Mouse (Mus musculus) lung, embryonic 15.5 days (tissue): Measurements from ENCODE around the gene Cdc6. TPM values are rescaled to one million over a fixed set of nuclear protein-coding genes. Genes with fewer than 3 reads are reported as not detected.
A peak's percentile ranks its signal among the peaks of the same experiment; 100 is the strongest.

Source experiments
- ATAC-seq: fragments of 200-750 bp; cut with Nextera tagmentation; 2 replicates; pipeline ENCODE4 v1.8.0; 2017; ENCODE audit warnings: moderate number of reproducible peaks, borderline replicate concordance; ENCODE audit not compliant: low FRiP score, low TSS enrichment; ENCODE audit errors: extremely low read depth
- H3K27ac ChIP-seq: fragments of 300-500 bp; sonication (generic); 2 replicates; pipeline ENCODE4 v1.5.1; 2015; ENCODE audit warnings: moderate library complexity, mild to moderate bottlenecking, inconsistent platforms
- H3K27me3 ChIP-seq: fragments of 300-500 bp; sonication (generic); 2 replicates; pipeline ENCODE4 v1.6.1; 2015; ENCODE audit warnings: inconsistent platforms
- H3K36me3 ChIP-seq: fragments of 300-500 bp; sonication (generic); 2 replicates; pipeline ENCODE4 v1.6.1; 2015; ENCODE audit warnings: inconsistent platforms
- H3K4me1 ChIP-seq: fragments of 300-500 bp; sonication (generic); 2 replicates; pipeline ENCODE4 v1.6.1; 2015; ENCODE audit warnings: inconsistent platforms
- H3K4me2 ChIP-seq: fragments of 300-500 bp; sonication (generic); 2 replicates; pipeline ENCODE4 v1.6.1; 2015; ENCODE audit warnings: inconsistent platforms, mild to moderate bottlenecking, moderate library complexity
- H3K4me3 ChIP-seq: fragments of 300-500 bp; sonication (generic); 2 replicates; pipeline ENCODE4 v1.5.1; 2015; ENCODE audit warnings: mild to moderate bottlenecking, inconsistent platforms
- H3K9ac ChIP-seq: fragments of 300-500 bp; sonication (generic); 2 replicates; pipeline ENCODE4 v1.6.1; 2015; ENCODE audit warnings: inconsistent platforms
- H3K9me3 ChIP-seq: fragments of 300-500 bp; sonication (generic); 2 replicates; pipeline ENCODE4 v1.6.1; 2016; ENCODE audit warnings: inconsistent platforms
- WGBS: fragments of 180-500 bp; shearing (Covaris S2); methylation state at CpG from one replicate; pipeline ENCODE4 v1.1.7; 2015; 5-methylcytosine and 5-hydroxymethylcytosine counted together
- polyA plus RNA-seq: library from polyadenylated mRNA; unstranded; fragments of >200 nt; fragmentation: Nextera tagmentation; extraction: Ambion mirVana; gene quantifications from 2 replicates; pipeline ENCODE4 v1.2.1, GENCODE M21; 2015

The Cdc6 gene
- polyA plus RNA-seq, 1 experiment from 2014 or later, result 41.3 TPM

DNA sequence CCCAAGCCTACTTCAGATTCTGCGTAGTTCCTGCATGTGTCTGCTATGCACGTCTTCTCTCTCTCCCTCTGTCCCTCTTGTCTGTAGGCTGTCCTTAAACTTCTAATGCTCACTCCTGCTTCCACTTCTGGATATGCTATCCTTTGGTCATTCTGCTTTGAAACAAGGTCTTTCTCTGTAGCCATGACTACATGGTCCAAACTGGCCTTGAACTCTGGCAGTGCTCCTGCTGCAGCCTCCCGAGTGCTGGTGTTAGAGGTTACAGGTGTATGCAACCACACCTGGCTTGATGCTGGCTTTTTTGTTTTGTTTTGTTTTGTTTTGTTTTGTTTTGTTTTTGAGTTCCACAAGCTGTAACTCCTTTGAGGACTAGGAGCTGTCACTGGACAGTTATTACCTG, 26.8 kb downstream of the Cdc6 start:
- no peak overlapping the region for H3K9ac ChIP-seq
- no peaks in the 10 kb centered on the region for H3K27me3 ChIP-seq
- H3K27ac ChIP-seq, result no peak overlapping the region
- no peaks in the 10 kb centered on the region for H3K36me3 ChIP-seq
- no peak overlapping the region for H3K4me2 ChIP-seq
- no peaks in the 10 kb centered on the region for H3K9me3 ChIP-seq
- no peak overlapping the region for H3K4me3 ChIP-seq
- peaks cover 93% of the 10 kb centered on the region for H3K4me1 ChIP-seq
- WGBS, result 80% methylated on average over 3 of the region's 3 CpGs
- no peak for ATAC-seq

GRCm38 (mm10) chr11:98935123-98935522, 27.5 kb downstream of the Cdc6 start:
- peaks cover 93% of the 10 kb centered on the region for H3K4me1 ChIP-seq
- 78% methylated on average over 3 of the region's 3 CpGs for WGBS
- H3K4me3 ChIP-seq, result no peak overlapping the region
- H3K9me3 ChIP-seq, result no peaks in the 10 kb centered on the region
- peak overlapping the region; percentile 51; the same call in 1 of the 2 replicates for H3K27ac ChIP-seq
- no peaks in the 10 kb centered on the region for H3K36me3 ChIP-seq
- no peak for ATAC-seq
- no peak overlapping the region for H3K4me2 ChIP-seq
- H3K9ac ChIP-seq, result no peak overlapping the region
- H3K27me3 ChIP-seq, result no peaks in the 10 kb centered on the region

GRCm38 (mm10) chr11:98936170-98936569, 28.6 kb downstream of the Cdc6 start:
- 1% methylated on average over 29 of the region's 29 CpGs for WGBS
- H3K27ac ChIP-seq, result peak overlapping the region; percentile 94
- H3K9ac ChIP-seq, result peak overlapping the region; percentile 87
- H3K4me1 ChIP-seq, result peaks cover 93% of the 10 kb centered on the region
- H3K4me2 ChIP-seq, result peak overlapping the region; percentile 95
- no peaks in the 10 kb centered on the region for H3K9me3 ChIP-seq
- peak overlapping the region; percentile 81 for H3K4me3 ChIP-seq
- no peaks in the 10 kb centered on the region for H3K36me3 ChIP-seq
- peak; percentile 40 for ATAC-seq
- no peaks in the 10 kb centered on the region for H3K27me3 ChIP-seq

DNA sequence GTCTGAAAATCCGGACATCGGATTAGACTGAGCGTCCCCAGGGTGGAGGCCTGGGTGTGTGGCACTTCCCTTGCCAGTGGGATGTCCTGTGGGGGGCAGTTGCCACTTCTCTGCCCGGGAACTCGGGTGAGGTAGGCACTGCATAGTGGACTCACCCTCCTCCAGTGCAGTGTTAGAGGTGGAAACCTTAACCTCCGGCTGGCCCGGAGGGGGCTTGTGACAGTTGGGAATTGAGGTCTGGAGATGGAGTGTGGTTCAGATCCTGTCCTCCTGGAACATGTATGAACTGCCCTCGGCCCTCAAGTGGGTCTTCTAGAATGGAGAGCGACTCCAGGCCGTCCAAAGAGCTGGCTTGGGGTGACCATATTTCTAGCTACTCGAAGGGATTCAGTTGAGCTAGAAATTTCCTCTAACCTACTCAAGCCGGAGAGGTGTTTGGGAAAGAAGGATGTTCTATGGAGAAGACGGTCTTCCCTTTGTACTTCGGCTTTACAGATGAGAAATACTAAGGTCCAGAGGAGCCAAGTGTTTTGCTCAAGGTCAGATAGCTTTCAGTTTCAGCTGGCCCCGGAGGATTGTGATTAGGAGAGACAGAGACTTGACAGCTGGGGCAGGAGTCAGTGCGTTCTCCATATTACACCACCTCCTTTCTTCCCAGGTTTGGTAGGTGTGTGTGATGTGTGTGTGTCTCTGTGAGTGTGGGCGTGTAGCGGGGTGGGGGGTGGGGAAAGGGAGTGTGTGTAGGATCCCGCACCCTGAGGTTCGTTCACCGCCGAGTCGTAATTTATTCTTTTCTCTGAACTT, 29.2 kb downstream of the Cdc6 start:
- H3K36me3 ChIP-seq, result no peaks in the 10 kb centered on the region
- H3K9me3 ChIP-seq, result no peaks in the 10 kb centered on the region
- H3K4me1 ChIP-seq, result peaks cover 93% of the 10 kb centered on the region
- peak overlapping the region; percentile 94 for H3K27ac ChIP-seq
- peak; percentile 9; the same call in 1 of the 2 replicates for ATAC-seq
- H3K27me3 ChIP-seq, result no peaks in the 10 kb centered on the region
- peak overlapping the region; percentile 87 for H3K9ac ChIP-seq
- WGBS, result under 1% methylated on average over 23 of the region's 23 CpGs
- H3K4me3 ChIP-seq, result peak overlapping the region; percentile 81
- H3K4me2 ChIP-seq, result peak overlapping the region; percentile 95

DNA sequence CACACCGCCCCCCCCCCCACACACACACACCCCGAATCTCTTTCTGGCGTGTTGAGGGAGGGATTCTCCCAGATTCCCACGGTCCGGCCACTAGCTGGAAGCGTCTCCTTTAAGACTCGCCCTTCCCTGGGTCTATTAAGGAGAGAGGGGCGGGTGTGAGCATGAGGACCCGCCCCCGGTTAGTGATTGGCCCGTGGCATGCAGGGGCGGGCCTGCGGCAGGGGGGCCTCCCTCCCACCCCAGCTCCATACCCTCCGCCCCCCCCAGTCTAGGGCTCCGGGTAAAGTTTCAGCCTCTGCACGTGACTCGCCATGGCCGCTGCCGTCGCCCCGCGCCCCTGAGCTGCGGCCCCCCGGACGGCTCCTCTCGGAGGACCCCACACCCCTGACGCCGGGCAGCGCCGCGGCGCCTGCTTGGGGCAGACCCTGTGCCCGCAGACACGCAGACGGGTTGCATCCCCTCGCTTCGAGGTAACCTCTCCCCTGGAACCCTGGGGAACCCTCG, 29.9 kb downstream of the Cdc6 start:
- 1% methylated on average over 35 of the region's 38 CpGs for WGBS
- H3K9me3 ChIP-seq, result no peaks in the 10 kb centered on the region
- peak overlapping the region; percentile 94 for H3K27ac ChIP-seq
- H3K36me3 ChIP-seq, result no peaks in the 10 kb centered on the region
- H3K9ac ChIP-seq, result peak overlapping the region; percentile 87
- peak; percentile 88 for ATAC-seq
- H3K4me2 ChIP-seq, result peak overlapping the region; percentile 95
- peak overlapping the region; percentile 81 for H3K4me3 ChIP-seq
- peaks cover 93% of the 10 kb centered on the region for H3K4me1 ChIP-seq
- H3K27me3 ChIP-seq, result no peaks in the 10 kb centered on the region

GRCm38 (mm10) chr11:98937914-98938694, 30.5 kb downstream of the Cdc6 start:
- ATAC-seq, result no peak
- peak overlapping the region; percentile 81 for H3K4me3 ChIP-seq
- peak overlapping the region; percentile 87 for H3K9ac ChIP-seq
- peaks cover 93% of the 10 kb centered on the region for H3K4me1 ChIP-seq
- no peaks in the 10 kb centered on the region for H3K9me3 ChIP-seq
- no peaks in the 10 kb centered on the region for H3K36me3 ChIP-seq
- peak overlapping the region; percentile 95 for H3K4me2 ChIP-seq
- peak overlapping the region; percentile 94 for H3K27ac ChIP-seq
- under 1% methylated on average over 39 of the region's 39 CpGs for WGBS
- no peaks in the 10 kb centered on the region for H3K27me3 ChIP-seq

- no peaks in the 10 kb centered on the region for H3K27me3 ChIP-seq
- peaks cover 93% of the 10 kb centered on the region for H3K4me1 ChIP-seq
- H3K4me2 ChIP-seq, result peak overlapping the region; percentile 95
- no peaks in the 10 kb centered on the region for H3K9me3 ChIP-seq
- ATAC-seq, result no peak
- peak overlapping the region; percentile 94; the same call in 1 of the 2 replicates for H3K27ac ChIP-seq
- H3K36me3 ChIP-seq, result no peaks in the 10 kb centered on the region
- 28% methylated on average over 7 of the region's 7 CpGs for WGBS
- peak overlapping the region; percentile 87; the same call in 1 of the 2 replicates for H3K9ac ChIP-seq
- H3K4me3 ChIP-seq, result peak overlapping the region; percentile 81
Observed at GRCm38 (mm10) chr11:98938701-98939083, 31.1 kb downstream of the Cdc6 start.

GRCm38 (mm10) chr11:98939084-98939952, 31.7 kb downstream of the Cdc6 start:
- Histone ChIP-seq H3K27me3 (no peaks in the 10 kb centered on the region), H3K4me1 (peaks cover 94% of the 10 kb centered on the region), H3K9ac (peak overlapping the region; percentile 87), H3K9me3 (no peaks in the 10 kb centered on the region), H3K36me3 (no peaks in the 10 kb centered on the region), H3K27ac (peak overlapping the region; percentile 98), H3K4me3 (peak overlapping the region; percentile 81), H3K4me2 (peak overlapping the region; percentile 95)
- 27% methylated on average over 15 of the region's 15 CpGs for WGBS
- no peak for ATAC-seq

DNA sequence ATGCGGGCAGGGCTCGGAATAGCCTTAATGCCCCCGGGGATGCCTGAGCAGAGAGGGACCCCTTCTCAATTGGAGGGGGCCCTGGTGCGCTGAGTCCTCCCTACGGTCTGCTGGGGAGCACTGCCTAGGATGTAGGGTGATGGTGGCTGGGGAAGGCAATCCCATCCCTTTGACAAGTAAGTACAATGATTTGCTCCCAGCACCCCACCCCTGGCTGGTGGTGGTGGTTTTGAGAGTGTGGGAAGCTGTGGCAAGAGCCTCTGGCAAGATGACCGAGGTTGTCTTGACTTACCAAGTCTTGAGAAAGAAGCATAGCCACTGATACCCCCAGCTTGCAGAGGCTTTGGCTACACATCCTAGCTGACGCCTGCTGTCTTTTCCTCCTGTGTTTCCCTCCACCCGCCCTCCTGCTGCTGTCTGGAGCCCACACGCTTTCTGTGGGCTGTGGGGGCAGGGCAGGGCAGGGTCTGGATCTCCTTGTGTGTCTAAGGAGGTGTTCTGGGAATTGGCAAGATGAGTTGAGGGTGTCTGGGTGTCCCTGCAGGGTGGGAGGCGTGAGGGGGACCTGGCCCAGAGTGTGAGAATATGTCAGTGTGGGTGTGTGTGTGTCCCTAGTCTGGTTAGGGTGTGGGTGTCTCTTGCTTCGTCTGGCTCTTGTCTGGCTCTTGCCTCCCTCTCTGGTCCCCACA, 32.5 kb downstream of the Cdc6 start:
- H3K36me3 ChIP-seq, result no peaks in the 10 kb centered on the region
- peak overlapping the region; percentile 95 for H3K4me2 ChIP-seq
- peaks cover 95% of the 10 kb centered on the region for H3K4me1 ChIP-seq
- H3K4me3 ChIP-seq, result peak overlapping the region; percentile 81
- ATAC-seq, result no peak
- 32% methylated on average over 11 of the region's 11 CpGs for WGBS
- no peaks in the 10 kb centered on the region for H3K27me3 ChIP-seq
- peak overlapping the region; percentile 98 for H3K27ac ChIP-seq
- H3K9me3 ChIP-seq, result no peaks in the 10 kb centered on the region
- peak overlapping the region; percentile 87; the same call in 1 of the 2 replicates for H3K9ac ChIP-seq

DNA sequence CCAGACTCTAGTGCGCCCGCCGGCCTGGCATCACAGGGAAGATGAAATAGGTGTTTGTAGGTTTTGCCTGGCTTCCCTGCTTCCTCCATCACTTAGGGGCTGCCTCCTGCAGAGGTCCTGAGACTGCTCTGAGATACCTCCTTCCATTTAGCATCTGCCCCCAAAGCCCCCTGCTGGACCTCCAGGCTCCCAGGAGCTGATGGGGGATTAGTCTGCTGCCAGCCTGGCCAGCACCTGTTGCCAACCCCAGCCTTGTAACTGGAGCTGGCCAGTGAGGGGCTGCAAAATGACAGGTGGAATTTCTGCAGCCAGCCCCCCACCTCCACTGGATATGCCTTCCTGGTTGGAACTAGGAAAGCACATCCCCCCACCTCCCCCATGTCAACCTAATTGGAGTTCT, 33.2 kb downstream of the Cdc6 start:
- Histone ChIP-seq H3K4me2 (peak overlapping the region; percentile 95), H3K36me3 (no peaks in the 10 kb centered on the region), H3K27ac (peak overlapping the region; percentile 98), H3K4me3 (peak overlapping the region; percentile 81), H3K4me1 (peaks cover 96% of the 10 kb centered on the region), H3K27me3 (no peaks in the 10 kb centered on the region), H3K9me3 (no peaks in the 10 kb centered on the region), H3K9ac (peak overlapping the region; percentile 87; the same call in 1 of the 2 replicates)
- no peak for ATAC-seq
- WGBS, result 23% methylated on average over 3 of the region's 3 CpGs
